Mouse (Mus musculus) lung, postnatal 0 days (tissue): Measurements from ENCODE around the gene Plxdc1. TPM values are rescaled to one million over a fixed set of nuclear protein-coding genes. Genes with fewer than 3 reads are reported as not detected.

Experiments
- ATAC-seq: fragments of 200-750 bp; cut with Nextera tagmentation; 2 replicates; pipeline ENCODE4 v1.8.0; 2017; ENCODE audit warnings: moderate library complexity
- DNase-seq: peaks from one replicate; pipeline ENCODE4 v3.0.0-alpha.2; 2016; ENCODE audit warnings: low spot score
- H3K27ac ChIP-seq: fragments of 300-500 bp; sonication (generic); 2 replicates; pipeline ENCODE4 v1.5.1; 2014; ENCODE audit warnings: antibody characterized with exemption, mild to moderate bottlenecking, low read length, mixed read lengths
- H3K27me3 ChIP-seq: fragments of 300-500 bp; sonication (generic); replicated peaks from 2 replicates; pipeline ENCODE4 v1.6.1; 2014; ENCODE audit warnings: low read length, mixed read lengths; ENCODE audit not compliant: insufficient read depth
- H3K36me3 ChIP-seq: fragments of 300-500 bp; sonication (generic); 2 replicates; pipeline ENCODE4 v1.6.1; 2014; ENCODE audit warnings: low read length, mixed read lengths; ENCODE audit not compliant: insufficient read depth
- H3K4me1 ChIP-seq: fragments of 300-500 bp; sonication (generic); 2 replicates; pipeline ENCODE4 v1.6.1; 2014; ENCODE audit warnings: antibody characterized with exemption, low read depth, low read length, mixed read lengths; ENCODE audit not compliant: insufficient read depth
- H3K4me2 ChIP-seq: fragments of 300-500 bp; sonication (generic); replicated peaks from 2 replicates; pipeline ENCODE4 v1.6.1; 2014; ENCODE audit warnings: low read depth, mild to moderate bottlenecking, low read length, moderate library complexity, mixed read lengths
- H3K4me3 ChIP-seq: fragments of 300-500 bp; sonication (generic); 2 replicates; pipeline ENCODE4 v1.5.1; 2014; ENCODE audit warnings: low read depth, low read length
- H3K9ac ChIP-seq: fragments of 300-500 bp; sonication (generic); replicated peaks from 2 replicates; pipeline ENCODE4 v1.6.1; 2014; ENCODE audit warnings: low read depth, mild to moderate bottlenecking
- H3K9me3 ChIP-seq: fragments of 300-500 bp; sonication (generic); 2 replicates; pipeline ENCODE4 v1.6.1; 2016; ENCODE audit warnings: low read length, mixed read lengths
- CTCF ChIP-seq: IDR thresholded peaks from 2 replicates; pipeline ENCODE4 v1.5.1; 2016; ENCODE audit warnings: antibody characterized with exemption, mild to moderate bottlenecking
- EP300 ChIP-seq: IDR thresholded peaks from 2 replicates; pipeline ENCODE4 v1.6.1; 2016; ENCODE audit warnings: antibody characterized with exemption, mild to moderate bottlenecking, control low read depth
- WGBS: fragments of 180-500 bp; shearing (Covaris S2); extraction: QIAGEN DNeasy Blood & Tissue Kit; methylation state at CpG from one replicate; pipeline ENCODE4 v1.1.7; 2014; 5-methylcytosine and 5-hydroxymethylcytosine counted together
- polyA plus RNA-seq: library from polyadenylated mRNA; unstranded; fragments of >200 nt; fragmentation: Nextera tagmentation; extraction: Ambion mirVana; gene quantifications from 2 replicates; pipeline ENCODE4 v1.2.1, GENCODE M21; 2015

Plxdc1 gene
- polyA plus RNA-seq, 1 experiment from 2014 or later: 1.7 TPM

GRCm38 (mm10) chr11:98030701-98031442 lies 44.6 kb upstream of the Plxdc1 start:
- DNase-seq (no peak), ATAC-seq (no peak)
- Histone ChIP-seq H3K4me3 (no peak overlapping the region), H3K36me3 (peaks cover 11% of the 10 kb centered on the region; the same call in 1 of the 2 replicates), H3K27me3 (no peaks in the 10 kb centered on the region), H3K9me3 (no peaks in the 10 kb centered on the region), H3K4me2 (no peak overlapping the region), H3K9ac (no peak overlapping the region), H3K27ac (no peak overlapping the region), H3K4me1 (peaks cover 3% of the 10 kb centered on the region; the same call in 1 of the 2 replicates)
- TF ChIP-seq CTCF (peak; percentile 38), EP300 (no peak)
- 46% methylated on average over 5 of the region's 5 CpGs for WGBS

DNA sequence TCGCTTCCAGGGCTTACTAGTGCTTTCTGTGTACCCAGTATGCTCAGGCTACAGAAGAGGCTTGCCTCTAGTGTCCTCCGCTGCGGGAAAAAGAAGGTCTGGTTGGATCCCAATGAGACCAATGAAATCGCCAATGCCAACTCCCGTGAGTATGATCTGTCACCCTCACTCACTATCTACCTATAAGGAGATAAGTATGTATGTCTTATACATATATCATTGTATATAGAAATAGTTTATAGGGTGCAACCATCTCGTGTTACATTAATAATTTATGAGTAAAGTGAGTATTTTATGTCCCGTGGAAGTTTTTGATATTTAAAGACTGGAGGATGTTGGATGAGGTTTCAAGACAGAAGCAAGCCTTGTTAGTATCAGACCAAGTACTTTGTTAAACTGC lies 41.5 kb upstream of the Plxdc1 start:
- TF ChIP-seq CTCF (no peak), EP300 (no peak)
- H3K9me3 ChIP-seq: no peaks in the 10 kb centered on the region
- H3K4me1 ChIP-seq: peaks cover 7% of the 10 kb centered on the region; the same call in 1 of the 2 replicates
- WGBS: 13% methylated on average over 7 of the region's 7 CpGs
- H3K9ac ChIP-seq: peak overlapping the region; percentile 95; the same call in 1 of the 2 replicates
- peak overlapping the region; percentile 93 for H3K4me3 ChIP-seq
- peak overlapping the region; percentile 86 for H3K4me2 ChIP-seq
- no peaks in the 10 kb centered on the region for H3K27me3 ChIP-seq
- peaks cover 11% of the 10 kb centered on the region; the same call in 1 of the 2 replicates for H3K36me3 ChIP-seq
- DNase-seq (no peak), ATAC-seq (no peak)
- peak overlapping the region; percentile 89; the same call in 1 of the 2 replicates for H3K27ac ChIP-seq

DNA sequence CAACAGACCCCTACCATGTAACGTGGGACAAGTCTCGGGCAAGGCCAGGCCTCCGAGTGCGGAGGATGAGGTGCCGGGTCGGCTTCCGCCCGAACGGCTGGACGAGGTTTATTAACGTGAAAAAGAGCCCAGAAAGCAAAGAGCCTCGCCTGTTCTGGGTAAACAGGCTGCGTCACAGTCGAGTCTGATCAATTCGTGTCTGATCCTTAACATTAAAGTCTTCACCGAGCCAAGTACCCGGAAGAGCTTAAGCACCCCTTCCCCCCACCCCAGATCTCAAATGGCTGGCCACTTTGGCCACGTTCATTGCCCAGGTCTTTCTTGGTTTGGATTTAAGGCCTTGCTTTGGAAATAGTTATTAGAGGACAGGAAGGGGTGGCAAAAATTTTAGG lies 41.0 kb upstream of the Plxdc1 start:
- Histone ChIP-seq H3K9me3 (no peaks in the 10 kb centered on the region), H3K27me3 (no peaks in the 10 kb centered on the region)

GRCm38 (mm10) chr11:98026570-98027296 lies 40.5 kb upstream of the Plxdc1 start, which contains the start of gene Rpl19:
Rpl19 (plus strand) TSS chr11:98026710.
- H3K4me2 ChIP-seq: peak within 1 kb of the TSS; percentile 86
- peaks cover 11% of the 10 kb centered on the region; the same call in 1 of the 2 replicates for H3K36me3 ChIP-seq
- ATAC-seq (peak; percentile 83), DNase-seq (peak; percentile 93)
- peak within 1 kb of the TSS; percentile 89 for H3K27ac ChIP-seq
- H3K27me3 ChIP-seq: no peaks in the 10 kb centered on the region
- WGBS: under 1% methylated on average over 69 of the region's 69 CpGs
- H3K4me1 ChIP-seq: peaks cover 7% of the 10 kb centered on the region; the same call in 1 of the 2 replicates
- H3K9ac ChIP-seq: peak within 1 kb of the TSS; percentile 95
- peak within 1 kb of the TSS; percentile 93 for H3K4me3 ChIP-seq
- H3K9me3 ChIP-seq: no peaks in the 10 kb centered on the region
- no peak for TF ChIP-seq CTCF
- peak; percentile 69; the same call in 1 of the 2 replicates for TF ChIP-seq EP300

More for the DNA sequence above, 41.0 kb upstream of the Plxdc1 start:
- Histone ChIP-seq H3K4me1 (peaks cover 7% of the 10 kb centered on the region; the same call in 1 of the 2 replicates), H3K4me2 (peak overlapping the region; percentile 86), H3K4me3 (peak overlapping the region; percentile 93), H3K27ac (peak overlapping the region; percentile 89), H3K9ac (peak overlapping the region; percentile 95), H3K36me3 (peaks cover 11% of the 10 kb centered on the region; the same call in 1 of the 2 replicates)
- DNase-seq (no peak), ATAC-seq (no peak)
- TF ChIP-seq EP300 (no peak), CTCF (no peak)
- under 1% methylated on average over 18 of the region's 18 CpGs for WGBS

- Histone ChIP-seq H3K36me3 (peaks cover 11% of the 10 kb centered on the region; the same call in 1 of the 2 replicates), H3K4me3 (peak overlapping the region; percentile 93), H3K4me1 (peaks cover 11% of the 10 kb centered on the region; the same call in 1 of the 2 replicates), H3K9ac (peak overlapping the region; percentile 95), H3K27me3 (no peaks in the 10 kb centered on the region), H3K4me2 (peak overlapping the region; percentile 86), H3K9me3 (no peaks in the 10 kb centered on the region), H3K27ac (peak overlapping the region; percentile 89)
- ATAC-seq (no peak), DNase-seq (no peak)
- 5% methylated on average over 15 of the region's 15 CpGs for WGBS
- TF ChIP-seq EP300 (no peak), CTCF (no peak)
Measured at GRCm38 (mm10) chr11:98026248-98026569, 40.0 kb upstream of the Plxdc1 start.

DNA sequence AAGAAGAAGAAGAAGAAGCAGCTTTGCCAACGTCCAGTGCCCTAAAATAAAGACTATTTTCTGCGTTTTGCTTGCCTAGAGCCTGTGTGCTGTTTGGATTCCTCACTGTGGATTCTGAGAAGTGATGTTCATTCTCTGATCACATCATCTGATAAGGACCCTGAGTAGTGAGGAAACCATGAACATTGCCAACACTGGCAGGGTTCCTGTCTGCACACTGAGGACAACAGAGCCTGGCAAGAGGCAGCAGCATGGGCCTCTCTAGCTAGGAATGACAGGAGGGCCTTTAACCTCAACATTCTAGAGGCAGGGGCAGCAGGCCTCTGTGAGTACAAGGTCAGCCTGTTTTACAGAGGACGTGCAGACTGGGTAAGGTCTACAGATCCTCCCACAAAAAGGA lies 38.3 kb upstream of the Plxdc1 start:
- TF ChIP-seq CTCF (no peak), EP300 (no peak)
- DNase-seq (no peak), ATAC-seq (no peak)
- Histone ChIP-seq H3K9me3 (no peaks in the 10 kb centered on the region), H3K4me2 (no peak overlapping the region), H3K9ac (no peak overlapping the region), H3K4me3 (no peak overlapping the region), H3K27me3 (no peaks in the 10 kb centered on the region), H3K27ac (no peak overlapping the region), H3K36me3 (0 out of 2 replicates have a peak, but pooled peaks cover 3% of the 10 kb centered on the region), H3K4me1 (peaks cover 14% of the 10 kb centered on the region; the same call in 1 of the 2 replicates)
- WGBS: 86% methylated on average over 3 of the region's 3 CpGs
